Mouse (Mus musculus) liver, adult 2 months (tissue): ENCODE results near the gene Adi1. TPM values are rescaled to one million over a fixed set of nuclear protein-coding genes. Genes with fewer than 3 reads are reported as not detected.

Source experiments
- DNase-seq: peaks from one replicate; pipeline ENCODE4 v3.0.0-alpha.2; 2011; ENCODE audit warnings: low read depth, low spot score; ENCODE audit errors: extremely low read depth
- H3K27ac ChIP-seq: fragments of 200-500 bp; replicated peaks from 2 replicates; pipeline ENCODE4 v1.5.1; 2012; ENCODE audit warnings: low read depth, mild to moderate bottlenecking, control low read depth, inconsistent platforms, low read length; ENCODE audit not compliant: insufficient read depth
- H3K27me3 ChIP-seq: fragments of 200-500 bp; 2 replicates; pipeline ENCODE4 v1.6.1; 2012; ENCODE audit warnings: mild to moderate bottlenecking, moderate library complexity, low read length, inconsistent platforms; ENCODE audit not compliant: control insufficient read depth, insufficient read depth
- H3K36me3 ChIP-seq: fragments of 200-500 bp; 2 replicates; pipeline ENCODE4 v1.6.1; 2012; ENCODE audit warnings: low read length, inconsistent platforms; ENCODE audit not compliant: control insufficient read depth, insufficient read depth
- H3K4me1 ChIP-seq: fragments of 200-500 bp; 2 replicates; pipeline ENCODE4 v1.6.1; 2011; ENCODE audit warnings: low read length; ENCODE audit not compliant: control insufficient read depth, insufficient read depth
- H3K4me3 ChIP-seq: fragments of 200-500 bp; 2 replicates; pipeline ENCODE4 v1.5.1; 2011; ENCODE audit warnings: low read depth, mild to moderate bottlenecking, control low read depth, low read length, moderate library complexity; ENCODE audit not compliant: insufficient read depth
- H3K79me2 ChIP-seq: fragments of 200-500 bp; 2 replicates; pipeline ENCODE4 v1.6.1; 2012; ENCODE audit warnings: inconsistent platforms, mild to moderate bottlenecking, low read length, moderate library complexity; ENCODE audit not compliant: control insufficient read depth, insufficient read depth
- H3K9ac ChIP-seq: fragments of 200-500 bp; 2 replicates; pipeline ENCODE4 v1.6.1; 2012; ENCODE audit warnings: low read depth, mild to moderate bottlenecking, control low read depth, inconsistent platforms, low read length
- CTCF ChIP-seq: fragments of 200-500 bp; IDR thresholded peaks from 2 replicates; pipeline ENCODE4 v1.5.1; 2011; ENCODE audit warnings: low read depth, low read length, control low read depth
- POLR2A ChIP-seq: fragments of 200-500 bp; IDR thresholded peaks from 2 replicates; pipeline ENCODE4 v1.6.1; 2011; ENCODE audit warnings: low read length, control low read depth; ENCODE audit not compliant: insufficient read depth; ENCODE audit errors: extremely low read depth
- WGBS: fragments of 180-500 bp; shearing (Covaris S2); methylation state at CpG from one replicate; pipeline ENCODE4 v1.1.7; 2018; 5-methylcytosine and 5-hydroxymethylcytosine counted together
- polyA plus RNA-seq: library from polyadenylated mRNA; depleted of rRNA; stranded (reverse); fragments of >200 nt; gene quantifications from 2 replicates; pipeline ENCODE4 v1.2.3, GENCODE M21; 2012
- total RNA-seq: library from RNA; depleted of rRNA; stranded (reverse); fragments of >200 nt; gene quantifications from 2 replicates; pipeline ENCODE4 v1.2.3, GENCODE M21; 2014

Gene Adi1
- total and polyA plus RNA-seq, 2 experiments, result 61.8 to 101 TPM

DNA sequence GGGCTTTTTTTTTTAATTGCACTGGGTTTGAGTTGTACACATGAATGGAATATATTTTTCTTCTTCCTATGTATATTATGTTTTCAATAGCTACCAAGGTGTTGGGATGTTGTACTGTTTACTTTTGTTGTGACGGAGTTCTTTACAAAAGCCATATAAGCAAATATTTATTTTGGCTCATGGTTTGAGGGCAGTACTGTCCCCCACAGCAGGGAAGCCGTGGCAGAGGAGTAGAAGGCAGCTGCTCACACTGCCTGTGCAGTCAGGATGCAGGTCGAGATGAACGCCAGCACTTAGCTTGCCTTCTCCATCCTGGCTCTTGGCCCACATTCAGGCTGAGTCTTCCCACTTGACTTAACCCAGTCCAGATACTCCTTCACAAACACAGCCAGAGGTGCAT, 8.3 kb upstream of the Adi1 start:
- Histone ChIP-seq H3K79me2 (no peaks in the 10 kb centered on the region), H3K27ac (peak overlapping the region; percentile 40)
- WGBS, result 12% methylated on average over 4 of the region's 4 CpGs

DNA sequence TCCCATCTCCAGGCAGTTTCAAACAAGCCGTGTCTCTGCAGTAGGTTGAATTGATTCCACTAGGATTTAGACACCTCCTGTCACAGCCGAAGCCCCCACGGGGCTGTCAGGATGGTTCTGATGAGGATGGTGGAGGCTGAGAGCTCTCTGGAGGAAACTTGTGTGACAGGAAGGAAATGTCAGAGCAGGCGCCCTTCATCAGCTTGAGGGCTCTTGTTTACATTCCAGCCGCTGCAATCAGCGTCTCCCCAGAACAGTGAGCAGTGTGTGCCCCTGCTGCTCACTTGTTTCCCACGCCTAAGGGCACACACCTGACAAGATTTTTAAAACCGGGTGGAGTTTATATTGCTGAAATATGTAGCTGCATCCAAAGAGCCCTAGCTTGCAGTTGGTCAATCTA, 7.7 kb upstream of the Adi1 start:
- H3K79me2 ChIP-seq, result no peaks in the 10 kb centered on the region
- H3K4me1 ChIP-seq, result no peaks in the 10 kb centered on the region
- no peak overlapping the region for H3K4me3 ChIP-seq
- peak overlapping the region; percentile 40 for H3K27ac ChIP-seq
- H3K27me3 ChIP-seq, result no peaks in the 10 kb centered on the region
- no peak overlapping the region for H3K9ac ChIP-seq
- 38% methylated on average over 8 of the region's 8 CpGs for WGBS
- no peaks in the 10 kb centered on the region for H3K36me3 ChIP-seq
- TF ChIP-seq CTCF (no peak), POLR2A (no peak)
- no peak for DNase-seq

More for the DNA sequence above, 8.3 kb upstream of the Adi1 start:
- TF ChIP-seq POLR2A (no peak), CTCF (no peak)
- Histone ChIP-seq H3K36me3 (no peaks in the 10 kb centered on the region), H3K27me3 (no peaks in the 10 kb centered on the region), H3K4me1 (no peaks in the 10 kb centered on the region), H3K9ac (no peak overlapping the region), H3K4me3 (no peak overlapping the region)
- DNase-seq, result no peak

DNA sequence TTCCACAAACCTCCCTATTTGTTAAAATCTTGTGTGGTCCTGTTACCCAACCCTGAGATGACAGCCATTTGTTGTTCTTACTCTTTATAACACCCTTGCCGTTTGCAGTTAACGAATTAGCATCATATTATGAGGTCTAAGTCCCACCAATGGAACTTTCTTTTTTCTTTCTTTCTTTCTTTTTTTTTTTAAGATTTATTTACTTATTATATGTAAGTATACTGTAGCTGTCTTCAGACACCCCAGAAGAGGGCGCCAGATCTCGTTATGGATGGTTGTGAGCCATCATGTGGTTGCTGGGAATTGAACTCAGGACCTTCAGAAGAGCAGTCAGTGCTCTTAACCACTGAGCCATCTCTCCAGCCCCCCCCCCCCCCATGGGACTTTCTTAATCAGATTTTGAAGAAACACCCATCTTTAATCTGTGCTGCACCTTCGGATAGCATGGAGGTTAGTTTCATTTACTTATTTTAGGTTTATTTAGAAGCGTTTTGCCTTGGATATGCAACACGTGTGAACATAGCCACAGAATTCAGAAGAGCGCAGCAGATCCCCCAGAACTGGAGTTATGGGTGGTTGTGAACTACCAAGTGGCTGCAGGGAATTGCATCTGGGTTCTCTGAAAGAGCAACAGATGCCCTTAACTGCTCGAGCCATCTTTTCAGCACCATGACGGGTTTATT, 852 bp upstream of the Adi1 start:
- 82% methylated on average over 10 of the region's 10 CpGs for WGBS
- peaks cover 16% of the 10 kb centered on the region for H3K79me2 ChIP-seq
- peaks cover 16% of the 10 kb centered on the region for H3K36me3 ChIP-seq
- no peak for DNase-seq
- no peak for TF ChIP-seq CTCF
- TF ChIP-seq POLR2A, result no peak
- peaks cover 7% of the 10 kb centered on the region for H3K4me1 ChIP-seq
- no peak overlapping the region for H3K4me3 ChIP-seq
- H3K27me3 ChIP-seq, result no peaks in the 10 kb centered on the region
- H3K9ac ChIP-seq, result no peak overlapping the region
- H3K27ac ChIP-seq, result no peak overlapping the region

DNA sequence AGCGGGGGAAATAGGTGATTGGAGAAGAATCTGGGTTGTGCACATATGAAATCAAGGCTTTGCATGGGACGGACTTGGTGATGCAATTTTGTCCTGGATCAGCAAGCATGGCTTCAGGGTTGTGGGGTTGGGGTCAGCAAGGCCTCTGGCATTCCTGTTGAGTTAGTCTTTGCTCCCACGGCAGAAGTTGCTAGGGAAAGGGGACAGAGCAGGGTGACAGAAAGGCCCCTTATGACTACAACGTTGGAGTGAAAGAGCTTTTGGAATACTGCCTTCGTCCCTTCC, 836 bp downstream of the Adi1 start:
- peaks cover 11% of the 10 kb centered on the region for H3K4me1 ChIP-seq
- peaks cover 26% of the 10 kb centered on the region for H3K36me3 ChIP-seq
- H3K27me3 ChIP-seq, result no peaks in the 10 kb centered on the region
- peak; percentile 87 for DNase-seq
- TF ChIP-seq CTCF, result no peak
- TF ChIP-seq POLR2A, result no peak
- H3K9ac ChIP-seq, result peak overlapping the region; percentile 97
- H3K79me2 ChIP-seq, result peaks cover 16% of the 10 kb centered on the region
- peak overlapping the region; percentile 97 for H3K27ac ChIP-seq
- peak overlapping the region; percentile 94 for H3K4me3 ChIP-seq
- 12% methylated on average over 5 of the region's 5 CpGs for WGBS

DNA sequence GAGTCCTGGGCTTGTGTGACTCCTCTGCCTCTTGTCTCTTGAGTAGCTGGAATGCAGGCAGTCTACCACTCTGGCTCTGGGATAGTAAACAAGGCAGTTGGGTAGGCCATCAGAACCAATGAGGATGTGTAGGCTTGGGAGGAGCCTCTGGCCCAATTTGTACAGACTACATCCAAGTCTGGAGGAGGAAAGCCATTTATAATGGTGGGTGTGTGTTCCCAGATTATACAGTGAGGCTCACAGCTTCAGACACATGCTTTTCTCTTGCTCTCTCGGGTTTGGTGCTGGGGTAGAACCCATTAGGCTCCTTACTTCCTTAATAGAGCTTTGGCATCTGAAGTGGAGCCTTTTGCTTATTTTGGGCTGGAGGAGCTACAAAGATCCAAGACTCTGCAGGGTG, 9.6 kb downstream of the Adi1 start:
- Histone ChIP-seq H3K36me3 (peaks cover 18% of the 10 kb centered on the region), H3K9ac (no peak overlapping the region), H3K4me1 (peaks cover 28% of the 10 kb centered on the region), H3K27me3 (no peaks in the 10 kb centered on the region), H3K79me2 (peaks cover 9% of the 10 kb centered on the region; the same call in 1 of the 2 replicates), H3K4me3 (no peak overlapping the region), H3K27ac (peak overlapping the region; percentile 14; the same call in 1 of the 2 replicates)
- no peak for TF ChIP-seq CTCF
- no peak for TF ChIP-seq POLR2A
- DNase-seq, result no peak
- WGBS, result 81% methylated on average over 1 of the region's 1 CpGs

DNA sequence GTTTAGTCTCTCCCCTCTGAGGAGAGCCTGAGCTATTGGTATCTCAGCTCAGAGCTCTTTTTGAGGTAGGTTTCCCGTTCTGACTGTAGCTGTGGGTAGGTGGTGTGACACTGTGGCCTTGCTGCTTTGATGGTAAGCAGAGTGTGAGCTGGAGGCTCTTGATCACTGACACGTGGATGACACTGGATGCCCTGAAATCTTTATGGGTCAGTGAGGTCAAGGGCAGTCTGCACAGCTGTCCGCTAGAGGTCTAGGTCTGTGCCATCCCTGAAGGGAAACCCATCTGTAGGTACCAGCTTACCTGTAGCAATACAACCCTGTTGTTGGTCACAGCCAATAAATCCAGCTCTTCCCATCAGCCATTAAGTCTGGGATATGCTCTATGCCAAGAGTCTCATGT, 10.7 kb downstream of the Adi1 start:
- Histone ChIP-seq H3K27ac (peak overlapping the region; percentile 15), H3K9ac (no peak overlapping the region), H3K36me3 (peaks cover 18% of the 10 kb centered on the region), H3K4me1 (peaks cover 25% of the 10 kb centered on the region), H3K4me3 (no peak overlapping the region), H3K27me3 (no peaks in the 10 kb centered on the region), H3K79me2 (peaks cover 9% of the 10 kb centered on the region; the same call in 1 of the 2 replicates)
- no peak for TF ChIP-seq POLR2A
- peak; percentile 17; the same call in 1 of the 2 replicates for TF ChIP-seq CTCF
- WGBS, result 19% methylated on average over 3 of the region's 3 CpGs
- DNase-seq, result peak; percentile 82
